ENCODE assay signal across 26 mouse cellular contexts in genomic region chr9:118875705-118876104, GRCm38 (mm10). TPM values are rescaled to one million over a fixed set of nuclear protein-coding genes. Genes with fewer than 3 reads are reported as not detected.
DNase-seq lines count a peak whose midpoint lies in the region; ATAC-seq lines count a peak whose summit lies in the region.
"Had no signal": no experiment of that assay in that cellular context is flagged by ENCODE, and none has a peak within 500 bp of the region (broad histone marks: within the 10 kb centered on the region; RNA-seq: fewer than 3 reads in every experiment).

No protein-coding gene starts in this region.

- no peak overlapping the region for H3K9ac ChIP-seq in kidney, embryonic 15.5 days
- H3K9ac ChIP-seq in embryonic facial prominence, embryonic 14.5 days (ENCODE audit: low read depth, low read length) = no peak overlapping the region
- H3K9ac ChIP-seq in limb, embryonic 13.5 days = no peak overlapping the region
- H3K9ac ChIP-seq: forebrain, embryonic 12.5 days; heart, embryonic 15.5 days; hindbrain, embryonic 14.5 days; liver, embryonic 14.5 days; lung, embryonic 15.5 days had no signal

- 46% methylated on average over 4 of the region's 4 CpGs for WGBS in kidney, embryonic 15.5 days
- 66% methylated on average over 4 of the region's 4 CpGs for WGBS in embryonic facial prominence, embryonic 10.5 days
- WGBS in embryonic facial prominence, embryonic 14.5 days = 36% methylated on average over 4 of the region's 4 CpGs
- WGBS in limb, embryonic 13.5 days = 47% methylated on average over 4 of the region's 4 CpGs

- no peaks in the 10 kb centered on the region for H3K27me3 ChIP-seq in kidney, embryonic 15.5 days
- H3K27me3 ChIP-seq in embryonic facial prominence, embryonic 10.5 days (replicated peaks; ENCODE audit: low read depth, poor library complexity, severe bottlenecking) = no peaks in the 10 kb centered on the region
- H3K27me3 ChIP-seq in embryonic facial prominence, embryonic 14.5 days (replicated peaks; ENCODE audit: control insufficient read depth, insufficient read depth, low read length) = no peaks in the 10 kb centered on the region
- H3K27me3 ChIP-seq in limb, embryonic 13.5 days = no peaks in the 10 kb centered on the region
- H3K27me3 ChIP-seq: forebrain, embryonic 12.5 days; heart, embryonic 15.5 days; lung, embryonic 15.5 days had no signal

- H3K36me3 ChIP-seq in kidney, embryonic 15.5 days = peaks cover 62% of the 10 kb centered on the region
- H3K36me3 ChIP-seq in embryonic facial prominence, embryonic 10.5 days (replicated peaks) = peaks cover 60% of the 10 kb centered on the region
- peaks cover 13% of the 10 kb centered on the region; the same call in 1 of the 2 replicates for H3K36me3 ChIP-seq in embryonic facial prominence, embryonic 14.5 days (ENCODE audit: control insufficient read depth, insufficient read depth, low read length)
- peaks cover 24% of the 10 kb centered on the region for H3K36me3 ChIP-seq in limb, embryonic 13.5 days
- H3K36me3 ChIP-seq: forebrain, embryonic 12.5 days had no signal

- H3K9me3 ChIP-seq in kidney, embryonic 15.5 days (replicated peaks) = no peaks in the 10 kb centered on the region
- no peaks in the 10 kb centered on the region; the same call in 1 of the 2 replicates for H3K9me3 ChIP-seq in embryonic facial prominence, embryonic 10.5 days
- H3K9me3 ChIP-seq in embryonic facial prominence, embryonic 14.5 days (ENCODE audit: control insufficient read depth, low read length) = 0 out of 2 replicates have a peak, but pooled peaks cover 3% of the 10 kb centered on the region
- 0 out of 2 replicates have a peak, but pooled peaks cover 5% of the 10 kb centered on the region for H3K9me3 ChIP-seq in limb, embryonic 13.5 days
- H3K9me3 ChIP-seq: forebrain, embryonic 12.5 days; heart, embryonic 15.5 days; lung, embryonic 15.5 days had no signal

- peak; percentile 70 for ATAC-seq in kidney, embryonic 15.5 days (replicated peaks; ENCODE audit: low FRiP score)
- ATAC-seq in embryonic facial prominence, embryonic 14.5 days (ENCODE audit: low read depth) = 0 out of 2 replicates have a peak, but pooled peaks have one; percentile 55
- 0 out of 2 replicates have a peak, but pooled peaks have one; percentile 45 for ATAC-seq in limb, embryonic 13.5 days (ENCODE audit: low FRiP score, low read depth)
- ATAC-seq: inflammation-experienced regulatory T-cells, adult 6 months had no signal

- DNase-seq in kidney, postnatal 14 days = no peak
- peak; percentile 39 for DNase-seq in embryonic facial prominence, embryonic 10.5 days (ENCODE audit: low spot score)
- DNase-seq in embryonic facial prominence, embryonic 14.5 days (ENCODE audit: low spot score) = no peak
- no peak for DNase-seq in heart, adult 8-10 months (ENCODE audit: low spot score)
- no peak for DNase-seq in cerebellum, postnatal 10 days
- DNase-seq: adrenal gland, postnatal 25 days; cerebellum, adult 9-10 months; gastrocnemius, postnatal 36 days; heart, adult 2 months; heart, postnatal 4 days; kidney, postnatal 4 days; layer of hippocampus, adult 9-11 months; left cerebral cortex, postnatal 4 days; lung, postnatal 4 days; midbrain, embryonic 14.5 days; right cerebral cortex, postnatal 14 days had no signal

- no peak overlapping the region for H3K4me3 ChIP-seq in kidney, embryonic 15.5 days (replicated peaks)
- H3K4me3 ChIP-seq in embryonic facial prominence, embryonic 10.5 days = no peak overlapping the region
- no peak overlapping the region for H3K4me3 ChIP-seq in embryonic facial prominence, embryonic 14.5 days (ENCODE audit: low read depth, low read length)
- H3K4me3 ChIP-seq in limb, embryonic 13.5 days = no peak overlapping the region
- H3K4me3 ChIP-seq: erythroblast, embryonic 14.5 days; forebrain, embryonic 12.5 days; heart, adult 2 months; heart, embryonic 15.5 days; left cerebral cortex, adult 2 months; lung, embryonic 15.5 days had no signal

- no peak overlapping the region for H3K4me2 ChIP-seq in kidney, embryonic 15.5 days
- H3K4me2 ChIP-seq in embryonic facial prominence, embryonic 14.5 days (ENCODE audit: low read depth, low read length) = no peak overlapping the region
- no peak overlapping the region for H3K4me2 ChIP-seq in limb, embryonic 13.5 days (replicated peaks)
- H3K4me2 ChIP-seq: forebrain, embryonic 12.5 days; heart, embryonic 15.5 days; hindbrain, embryonic 14.5 days; lung, embryonic 15.5 days had no signal

- H3K27ac ChIP-seq in kidney, embryonic 15.5 days = peak overlapping the region; percentile 68; the same call in 1 of the 2 replicates
- no peak overlapping the region for H3K27ac ChIP-seq in embryonic facial prominence, embryonic 10.5 days (replicated peaks)
- H3K27ac ChIP-seq in embryonic facial prominence, embryonic 14.5 days (replicated peaks; ENCODE audit: low read depth, low read length) = 0 out of 2 replicates have a peak overlapping the region, but pooled peaks have one; percentile 13
- no peak overlapping the region for H3K27ac ChIP-seq in limb, embryonic 13.5 days
- H3K27ac ChIP-seq: forebrain, embryonic 12.5 days; heart, adult 2 months; heart, embryonic 15.5 days; hindbrain, embryonic 14.5 days; left cerebral cortex, adult 2 months; liver, embryonic 14.5 days; lung, embryonic 15.5 days had no signal

- peaks cover 25% of the 10 kb centered on the region for H3K4me1 ChIP-seq in kidney, embryonic 15.5 days
- peaks cover 36% of the 10 kb centered on the region for H3K4me1 ChIP-seq in embryonic facial prominence, embryonic 10.5 days
- H3K4me1 ChIP-seq in embryonic facial prominence, embryonic 14.5 days (ENCODE audit: control insufficient read depth, insufficient read depth, low read length) = peaks cover 25% of the 10 kb centered on the region
- H3K4me1 ChIP-seq in limb, embryonic 13.5 days = peaks cover 22% of the 10 kb centered on the region
- H3K4me1 ChIP-seq: forebrain, embryonic 12.5 days had no signal

RNA-seq across cellular contexts. Expression of gene Ctdspl, which starts 50.5 kb away (rescaled TPM):
- 24.9 and 26.2 TPM in 2 replicates for polyA plus RNA-seq in kidney, embryonic 15.5 days (2015; fragmentation: Nextera tagmentation; extraction: Ambion mirVana)
- polyA plus RNA-seq in embryonic facial prominence, embryonic 10.5 days (2016; fragmentation: Nextera tagmentation; extraction: Ambion mirVana) = 10.1 and 11.0 TPM in 2 replicates
- polyA plus RNA-seq in embryonic facial prominence, embryonic 14.5 days (2014; fragmentation: Nextera tagmentation; extraction: Ambion mirVana) = 17.7 and 17.8 TPM in 2 replicates
- 23.4 and 24.8 TPM in 2 replicates for polyA plus RNA-seq in limb, embryonic 13.5 days (2015; fragmentation: Nextera tagmentation; extraction: Ambion mirVana)
- total RNA-seq in heart, adult 8-10 months (2022) = 10 to 100 TPM in 1 of 4 experiments, 1 to 10 TPM in 3; 7.5 to 10.2 (median 7.8) TPM

Comparison
In these comparisons a context has a peak if more than half of its experiments do, and no peak if none do; other contexts are left out.
1. H3K27ac ChIP-seq: peak in kidney, embryonic 15.5 days (single experiment) and embryonic facial prominence, embryonic 14.5 days (single experiment); none in embryonic facial prominence, embryonic 10.5 days (single experiment) and limb, embryonic 13.5 days (single experiment).
2. Peak in every context shown above with its lines, with median percentiles within 50 percentile points of each other: ATAC-seq.